Mouse (Mus musculus): ENCODE measurements at regions not wholly inside any gene's neighbourhood (a gene's known extent, or its start where the extent isn't known, plus 50 kb on each side); places are given as distances from the start of the nearest gene placed in this dataset.

- no peak for DNase-seq (ENCODE audit: low spot score in 2 of 2)
These were observed 306.9 kb upstream of the Cited2 start for GRCm38 (mm10) chr10:17416121-17416520.

- no peak for DNase-seq (ENCODE audit: low spot score in 2 of 2)
These were observed 305.6 kb upstream of the Cited2 start for GRCm38 (mm10) chr10:17417394-17417793.

- no peak for DNase-seq (ENCODE audit: low spot score in 2 of 2)
These were observed 304.8 kb upstream of the Cited2 start for GRCm38 (mm10) chr10:17418227-17418685.

GRCm38 (mm10) chr10:17423584-17424278 lies 299.3 kb upstream of the Cited2 start:
- DNase-seq (ENCODE audit: low spot score in 2 of 2): no peak

GRCm38 (mm10) chr10:17426197-17426596 lies 296.8 kb upstream of the Cited2 start:
- no peak for DNase-seq (ENCODE audit: low spot score in 2 of 2)

- DNase-seq (ENCODE audit: low spot score in 2 of 2): no peak
These were observed 295.7 kb upstream of the Cited2 start for GRCm38 (mm10) chr10:17427316-17427715.

- no peak for DNase-seq (ENCODE audit: low spot score in 2 of 2)
These were observed 294.7 kb upstream of the Cited2 start for GRCm38 (mm10) chr10:17428315-17428714.

GRCm38 (mm10) chr10:17431068-17431467 lies 291.9 kb upstream of the Cited2 start:
- no peak for DNase-seq (ENCODE audit: low spot score in 2 of 2)

- DNase-seq (ENCODE audit: low spot score in 2 of 2): no peak
These were observed 288.9 kb upstream of the Cited2 start for GRCm38 (mm10) chr10:17434098-17434497.

- no peak for DNase-seq (ENCODE audit: low spot score in 2 of 2)
These were observed 272.8 kb upstream of the Cited2 start for GRCm38 (mm10) chr10:17450240-17450639.

GRCm38 (mm10) chr10:17470880-17471279 lies 252.1 kb upstream of the Cited2 start:
- DNase-seq (ENCODE audit: low spot score in 2 of 2): no peak

GRCm38 (mm10) chr10:17472536-17472935 lies 250.5 kb upstream of the Cited2 start:
- DNase-seq (ENCODE audit: low spot score in 2 of 2): no peak

GRCm38 (mm10) chr10:17475976-17476375 lies 247.0 kb upstream of the Cited2 start:
- no peak for DNase-seq (ENCODE audit: low spot score in 2 of 2)

GRCm38 (mm10) chr10:17476720-17477119 lies 246.3 kb upstream of the Cited2 start:
- DNase-seq (ENCODE audit: low spot score in 2 of 2): no peak

- peak; percentile 45 to 60 for DNase-seq (ENCODE audit: low spot score in 2 of 2)
These were observed 244.0 kb upstream of the Cited2 start for GRCm38 (mm10) chr10:17478761-17479632.

- no peak for DNase-seq (ENCODE audit: low spot score in 2 of 2)
These were observed 240.3 kb upstream of the Cited2 start for GRCm38 (mm10) chr10:17482751-17483150.

GRCm38 (mm10) chr10:17485049-17485449 lies 238.0 kb upstream of the Cited2 start:
- DNase-seq (ENCODE audit: low spot score in 2 of 2): no peak

GRCm38 (mm10) chr10:17485515-17485914 lies 237.5 kb upstream of the Cited2 start:
- DNase-seq (ENCODE audit: low spot score in 2 of 2): no peak

- no peak for DNase-seq (ENCODE audit: low spot score in 2 of 2)
These were observed 237.0 kb upstream of the Cited2 start for GRCm38 (mm10) chr10:17486011-17486410.

- DNase-seq (ENCODE audit: low spot score in 2 of 2): no peak
These were observed 235.6 kb upstream of the Cited2 start for GRCm38 (mm10) chr10:17487460-17487859.

- DNase-seq (ENCODE audit: low spot score in 2 of 2): no peak
These were observed 231.3 kb upstream of the Cited2 start for GRCm38 (mm10) chr10:17491611-17492305.

- DNase-seq (ENCODE audit: low spot score in 2 of 2): no peak
These were observed 229.9 kb upstream of the Cited2 start for GRCm38 (mm10) chr10:17493137-17493536.
